Mouse (Mus musculus) fat pad, adult 2 months (tissue): ENCODE measurements at regions not wholly inside any gene's neighbourhood (a gene's known extent, or its start where the extent isn't known, plus 50 kb on each side); places are given as distances from the start of the nearest gene placed in this dataset.
"Not testable (repeated sequence)": the region's sequence is repeated elsewhere in the genome, so short reads cannot be mapped to it uniquely, and the experiment has no call there.

ENCODE experiments used
- DNase-seq: peaks from one replicate; pipeline ENCODE4 v3.0.0-alpha.2; 2011; ENCODE audit warnings: low read depth, low spot score; ENCODE audit errors: extremely low read depth

- DNase-seq, result no peak
Measured at GRCm38 (mm10) chr4:143055371-143055770, 157.4 kb downstream of the Prdm2 start.

GRCm38 (mm10) chr4:143053029-143053428 is 159.8 kb downstream of the Prdm2 start:
- no peak for DNase-seq

DNA sequence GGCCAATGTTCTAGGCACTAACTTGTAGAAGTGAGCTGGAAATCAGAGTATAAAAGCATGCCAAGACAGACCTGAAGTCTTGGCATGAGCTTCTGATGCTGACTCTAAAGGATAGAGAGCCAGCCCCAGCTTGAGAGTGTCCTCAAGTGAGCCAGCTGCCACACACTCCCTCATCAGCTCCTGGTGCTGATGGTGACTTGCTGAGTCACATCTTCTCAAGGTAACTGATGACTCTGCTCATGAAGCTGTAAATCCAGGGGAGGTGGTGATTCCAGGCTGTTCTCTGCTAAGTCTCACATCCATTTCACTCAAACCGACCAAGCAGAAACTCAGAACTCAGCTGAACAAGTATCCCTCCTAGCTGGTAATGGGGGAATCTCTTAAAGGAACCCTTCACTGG is 161.6 kb downstream of the Prdm2 start:
- DNase-seq, result no peak

GRCm38 (mm10) chr4:143045245-143045644 is 167.6 kb downstream of the Prdm2 start:
- DNase-seq, result no peak

DNA sequence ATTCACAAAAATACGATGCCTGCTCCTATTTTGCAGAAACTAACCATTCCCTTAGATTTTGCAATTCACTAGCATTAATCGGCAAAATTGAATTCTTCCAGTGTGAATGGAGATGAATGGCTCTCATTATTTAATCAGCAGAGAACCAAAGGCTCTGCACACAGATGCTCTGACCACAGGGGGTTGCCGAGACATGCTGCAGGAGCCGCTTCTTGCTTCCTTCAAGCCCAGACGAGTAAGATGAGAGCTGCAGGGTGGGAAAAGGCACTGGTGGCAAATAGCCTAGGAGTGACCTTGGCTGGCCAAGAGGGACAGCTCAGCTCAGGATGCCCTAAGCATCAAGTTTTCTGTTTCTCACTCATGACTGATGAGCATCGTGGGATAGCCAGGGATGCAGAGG is 170.0 kb downstream of the Prdm2 start:
- DNase-seq, result no peak

DNA sequence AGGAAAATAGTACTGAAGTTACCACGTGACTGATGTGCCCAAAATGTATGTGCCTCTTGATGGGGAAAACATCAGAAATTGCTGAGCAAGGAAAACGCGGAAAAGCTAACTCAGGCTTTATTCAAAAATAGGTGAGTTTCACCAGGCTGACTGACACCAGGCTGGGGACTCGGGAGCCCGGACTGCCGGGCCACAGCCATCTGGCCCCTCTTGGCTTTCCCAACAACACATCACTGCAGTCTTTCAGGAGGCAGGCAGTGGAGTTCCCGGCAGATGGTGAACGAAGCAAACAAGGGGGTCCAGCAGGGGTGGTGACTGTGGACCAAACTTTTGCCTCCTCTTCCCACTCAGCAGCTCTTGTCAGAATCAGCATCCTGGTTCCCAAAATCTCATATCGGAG is 174.2 kb downstream of the Prdm2 start:
- no peak for DNase-seq

DNA sequence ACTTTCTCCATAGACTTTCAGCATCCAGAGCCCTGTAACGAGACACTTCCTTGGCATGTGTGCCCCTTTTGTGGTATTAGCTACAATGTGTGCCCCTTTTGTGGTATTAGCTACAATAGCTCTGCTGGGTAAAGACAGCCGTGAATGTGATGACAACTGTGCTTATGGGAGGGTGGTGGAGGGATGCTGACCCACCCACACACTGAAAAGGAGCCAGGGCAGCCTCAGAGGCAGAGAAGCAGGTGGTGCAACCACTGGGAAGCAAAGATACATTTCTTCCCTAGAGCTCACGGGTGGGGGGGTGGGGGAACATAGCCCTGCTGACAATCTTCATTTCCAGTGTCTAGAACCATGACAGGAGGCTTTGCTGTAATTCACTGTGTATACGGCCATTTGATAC is 176.1 kb downstream of the Prdm2 start:
- no peak for DNase-seq

DNA sequence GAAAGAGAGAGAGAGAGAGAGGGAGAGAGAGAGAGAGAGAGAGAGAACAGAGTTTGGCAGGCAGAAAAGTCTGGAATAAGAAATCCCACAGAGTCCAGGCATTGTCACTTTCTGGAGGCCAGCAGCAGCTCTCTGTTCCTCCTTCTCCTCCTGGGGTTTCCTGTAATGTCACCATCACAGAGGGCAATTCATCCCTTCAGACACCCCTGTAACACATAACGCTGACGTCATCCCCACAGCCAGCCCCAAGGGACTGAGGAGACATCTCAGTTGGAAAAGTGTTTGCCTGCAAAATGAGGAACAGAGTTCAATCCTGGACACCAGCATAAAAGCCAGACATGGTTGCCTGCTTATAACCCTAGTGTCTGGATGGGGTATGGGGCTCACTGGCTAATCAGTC is 177.7 kb downstream of the Prdm2 start:
- DNase-seq, result not testable (repeated sequence)

DNA sequence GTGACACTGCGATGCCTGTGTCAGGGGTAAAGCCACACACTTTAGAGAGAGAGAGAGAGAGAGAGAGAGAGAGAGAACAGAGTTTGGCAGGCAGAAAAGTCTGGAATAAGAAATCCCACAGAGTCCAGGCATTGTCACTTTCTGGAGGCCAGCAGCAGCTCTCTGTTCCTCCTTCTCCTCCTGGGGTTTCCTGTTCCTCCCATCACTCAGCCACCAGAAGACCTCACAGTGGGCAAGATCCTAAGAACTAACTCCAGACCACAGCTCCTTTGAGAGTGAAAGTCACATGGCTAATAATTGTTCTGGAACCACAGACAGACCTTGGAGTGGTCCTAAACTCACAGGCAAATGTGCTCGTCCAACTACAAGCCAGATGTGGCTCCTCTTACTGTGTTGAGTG is 178.5 kb downstream of the Prdm2 start:
- DNase-seq, result not testable (repeated sequence)

DNA sequence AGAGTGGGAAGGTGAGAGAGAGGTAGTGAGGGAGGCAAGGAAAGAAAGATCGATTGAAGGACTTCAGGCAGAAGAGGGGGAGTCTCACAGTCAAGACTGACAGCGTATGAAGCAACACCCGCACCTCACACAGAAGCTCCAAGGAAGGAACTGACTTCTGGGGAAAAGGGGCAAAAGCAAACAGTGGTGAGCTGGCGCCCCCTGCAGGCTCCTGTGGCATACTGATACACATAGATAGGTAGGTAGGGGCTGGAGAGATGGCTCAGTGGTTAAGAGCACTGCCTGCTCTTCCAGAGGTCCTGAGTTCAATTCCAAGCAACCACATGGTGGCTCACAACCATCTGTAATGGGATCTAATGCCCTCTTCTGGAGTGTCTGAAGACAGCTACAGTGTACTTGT is 183.0 kb downstream of the Prdm2 start:
- not testable (repeated sequence) for DNase-seq

GRCm38 (mm10) chr4:143027292-143027691 is 185.5 kb downstream of the Prdm2 start:
- DNase-seq, result no peak

- no peak for DNase-seq
Measured at GRCm38 (mm10) chr4:143021242-143021881, 191.4 kb downstream of the Prdm2 start.

DNA sequence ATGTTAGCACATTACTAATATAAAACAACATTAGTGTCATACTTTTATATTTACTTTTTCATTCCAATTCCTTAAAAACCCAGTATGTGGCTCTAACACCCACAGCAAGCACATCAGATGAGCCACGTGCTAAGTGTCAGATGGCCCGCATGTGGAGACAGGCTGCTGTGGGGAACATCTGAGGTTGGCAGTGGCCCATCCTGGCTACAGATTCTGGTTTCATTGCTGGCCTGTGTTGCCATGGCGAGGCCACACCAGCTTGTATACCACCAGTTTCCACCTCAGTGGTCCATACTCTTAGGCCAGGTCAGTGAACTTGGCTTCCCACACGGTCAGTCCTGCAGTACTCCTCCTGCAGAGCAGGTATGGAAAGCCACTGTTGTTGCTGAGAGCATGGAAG is 192.1 kb downstream of the Prdm2 start:
- DNase-seq, result no peak

DNA sequence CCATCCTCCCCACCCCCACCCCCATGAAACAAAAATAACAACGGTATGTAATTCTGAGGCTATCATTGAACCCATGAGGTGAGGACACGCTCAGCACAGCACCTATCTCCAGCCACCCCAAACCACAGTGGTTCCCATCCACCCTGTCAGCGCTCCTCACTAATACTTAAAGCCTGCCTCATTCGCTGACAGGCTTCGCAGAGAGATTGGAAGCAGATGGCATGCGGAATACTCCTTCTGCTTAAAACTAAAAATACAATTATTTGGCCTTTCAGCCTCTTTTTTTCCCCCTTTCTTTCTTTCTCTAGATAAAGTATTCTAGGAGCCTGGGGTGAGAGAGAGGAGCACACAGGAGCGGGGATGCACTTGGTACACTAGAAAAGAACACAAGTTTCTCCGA is 199.9 kb downstream of the Prdm2 start:
- DNase-seq, result no peak

DNA sequence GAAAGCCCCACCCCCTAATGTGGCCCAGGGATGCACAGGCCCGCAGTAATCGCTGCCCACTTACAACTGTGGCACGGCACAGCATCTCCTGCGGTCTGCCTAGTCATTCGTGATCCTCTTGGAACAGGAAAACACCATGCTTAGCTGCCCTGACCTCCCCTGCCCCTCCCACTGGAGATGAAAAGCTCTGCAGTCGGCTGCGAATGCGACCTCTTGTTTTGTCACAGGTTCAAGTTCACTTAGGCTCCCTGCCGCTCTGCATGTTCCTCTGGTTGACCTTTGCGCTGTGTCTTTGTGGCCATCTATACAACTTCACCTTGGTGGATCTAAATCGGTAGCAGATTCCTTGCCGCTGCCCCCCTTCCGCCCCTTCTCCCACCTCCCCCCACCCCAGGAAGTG is 210.8 kb downstream of the Prdm2 start:
- DNase-seq, result no peak

DNA sequence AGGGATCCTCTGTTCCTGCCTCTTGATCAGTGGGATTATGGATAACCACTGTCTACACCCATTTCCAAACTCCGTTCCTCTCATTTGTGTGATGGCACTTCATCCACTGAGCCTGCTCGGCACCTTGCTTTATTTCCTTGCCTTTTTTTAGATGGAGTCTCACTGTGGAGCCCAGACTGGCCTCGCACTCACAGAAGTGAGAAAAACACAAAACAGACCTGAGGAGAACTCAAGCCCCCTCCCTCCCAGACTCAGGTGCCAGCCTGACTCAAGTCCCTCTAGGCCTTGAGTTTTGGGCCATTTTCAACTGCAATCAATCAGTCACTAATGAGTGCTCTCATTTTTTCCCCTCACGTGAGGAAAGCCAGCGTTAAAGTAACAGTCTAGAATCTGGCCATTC is 211.3 kb downstream of the Prdm2 start:
- DNase-seq, result no peak

DNA sequence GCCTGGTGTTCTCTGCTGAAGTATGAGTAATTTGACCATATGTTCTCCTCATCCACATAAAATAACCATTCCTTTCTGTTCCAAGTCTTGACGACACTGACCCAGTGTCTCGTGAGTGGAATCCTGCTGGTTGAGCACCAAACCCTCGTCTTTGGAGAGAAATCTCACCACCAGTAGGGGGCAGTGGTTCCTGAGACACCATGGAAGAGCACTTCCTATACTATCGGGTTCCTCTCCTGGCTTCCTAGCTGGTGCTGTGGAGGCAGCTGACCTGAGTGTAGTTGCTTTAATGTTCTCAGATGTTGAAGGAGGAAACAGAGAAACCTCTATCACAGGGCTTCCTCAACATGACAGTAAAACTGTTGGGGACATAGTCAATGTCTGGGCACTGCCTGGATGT is 216.4 kb downstream of the Prdm2 start:
- DNase-seq, result no peak

GRCm38 (mm10) chr4:142991401-142991800 is 221.4 kb downstream of the Prdm2 start:
- no peak for DNase-seq

DNA sequence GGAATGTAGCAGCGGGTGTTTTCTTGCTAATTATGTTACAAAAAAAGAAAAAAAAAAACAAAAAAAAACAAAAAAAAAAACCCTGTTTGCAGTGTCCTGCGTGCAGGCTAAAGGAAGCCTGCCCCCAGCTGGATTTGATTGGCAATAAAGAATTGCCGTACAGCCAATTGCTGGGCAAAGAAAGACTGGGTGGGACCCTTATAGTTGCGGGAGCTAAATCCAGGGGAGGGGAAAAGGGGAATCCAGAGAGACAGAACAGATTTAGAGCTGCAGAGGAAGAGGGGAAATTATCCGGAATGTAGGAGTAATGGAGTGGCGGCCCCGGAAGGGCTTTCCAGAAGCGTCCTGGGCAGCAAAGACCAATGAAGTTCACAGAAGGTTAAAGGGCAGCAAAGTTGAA is 223.6 kb downstream of the Prdm2 start:
- no peak for DNase-seq

- no peak for DNase-seq
Measured at GRCm38 (mm10) chr4:142983295-142983624, 229.5 kb downstream of the Prdm2 start.

DNA sequence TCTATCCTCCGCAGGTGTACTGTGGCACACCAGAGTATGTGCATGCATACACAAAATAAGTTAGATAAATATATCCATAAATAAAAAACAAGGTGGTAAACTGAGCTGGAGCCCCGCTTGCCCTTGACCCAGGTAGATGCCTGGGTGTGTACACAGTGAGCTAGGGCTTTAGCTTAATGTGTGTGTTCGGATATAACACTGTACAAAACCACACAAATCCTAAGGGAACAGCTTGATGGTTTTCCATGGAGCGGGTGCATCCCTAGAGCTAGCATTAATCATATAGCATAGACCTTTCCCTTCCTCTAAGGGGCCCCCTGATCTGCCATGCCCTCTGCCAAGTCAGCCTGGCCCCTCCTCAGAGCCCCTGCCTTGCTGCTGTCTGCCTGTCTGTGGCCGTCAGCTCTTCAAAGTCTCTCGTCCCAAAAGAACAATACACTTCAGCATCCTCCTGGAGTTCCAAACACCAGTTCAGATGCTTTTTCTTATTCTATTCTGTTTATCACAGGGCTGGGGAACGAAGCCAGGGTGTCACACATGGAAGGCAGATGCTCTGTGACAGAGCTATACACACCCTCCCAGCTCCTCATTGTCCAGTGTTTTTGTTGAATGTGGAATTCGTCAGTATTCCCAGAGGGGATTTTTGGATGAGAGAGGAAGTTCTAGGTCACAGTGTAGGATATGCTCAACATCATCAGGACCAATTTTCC is 230.1 kb downstream of the Prdm2 start:
- no peak for DNase-seq

DNA sequence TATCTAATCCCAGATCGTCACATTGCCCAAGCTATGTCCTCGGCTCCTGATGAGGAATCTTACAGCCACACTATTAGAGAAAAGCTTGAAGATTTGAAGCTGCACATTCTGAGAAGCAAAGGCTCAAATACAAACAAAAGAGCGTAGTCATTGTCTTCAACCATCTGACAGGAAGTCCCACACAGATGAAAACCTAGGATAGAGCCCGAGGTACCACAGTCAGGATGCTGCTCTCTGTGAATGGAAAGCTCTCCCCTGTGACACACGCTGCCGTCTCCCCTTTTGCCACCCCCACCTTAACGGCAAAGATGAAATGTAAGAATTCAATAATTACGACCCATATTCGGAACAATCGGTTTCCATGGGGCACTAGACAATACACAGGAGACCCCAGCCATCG is 237.2 kb downstream of the Prdm2 start:
- DNase-seq, result no peak

GRCm38 (mm10) chr4:142970040-142970439 is 242.8 kb downstream of the Prdm2 start:
- DNase-seq, result no peak
